Mouse (Mus musculus): ENCODE results near the gene Rrp1. TPM values are rescaled to one million over a fixed set of nuclear protein-coding genes. Genes with fewer than 3 reads are reported as not detected.
A peak's percentile ranks its signal among the peaks of the same experiment; 100 is the strongest.
"Not testable (repeated sequence)": the region's sequence is repeated elsewhere in the genome, so short reads cannot be mapped to it uniquely, and the experiment has no call there.

Rrp1 gene
- polyA plus RNA-seq, 1 experiment from 2014 or later: 259 TPM

DNA sequence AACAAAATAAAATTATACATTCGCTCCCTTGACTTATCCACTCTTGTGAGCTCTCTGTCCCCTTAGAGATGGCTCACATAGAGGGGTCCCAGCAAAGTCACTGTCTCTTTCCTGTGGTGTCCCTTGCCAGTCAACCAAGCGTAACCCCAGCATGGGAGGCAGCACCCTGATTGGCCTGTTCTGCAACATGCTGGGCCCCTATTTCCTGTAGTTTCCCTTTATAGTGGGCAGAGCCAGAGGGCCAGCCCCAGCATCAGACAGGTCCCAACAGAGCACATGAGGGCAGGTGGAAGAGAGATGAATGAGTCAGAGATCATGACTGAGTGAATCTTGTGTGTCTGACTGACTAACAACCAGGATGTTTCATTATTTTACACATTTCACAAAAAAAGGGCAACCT lies 8.1 kb upstream of the Rrp1 start:
- H3K27me3 ChIP-seq: no peaks in the 10 kb centered on the region
- no peak overlapping the region for H3K4me3 ChIP-seq
- no peak overlapping the region for H3K9ac ChIP-seq
- H3K27ac ChIP-seq: no peak overlapping the region
- ATAC-seq (ENCODE audit: insufficient number of reproducible peaks, low FRiP score, low TSS enrichment, low read depth): no peak
- peaks cover 5% of the 10 kb centered on the region for H3K4me1 ChIP-seq
- no peaks in the 10 kb centered on the region for H3K36me3 ChIP-seq
- no peak overlapping the region for H3K4me2 ChIP-seq
- WGBS: 78% methylated on average over 2 of the region's 2 CpGs
- no peaks in the 10 kb centered on the region for H3K9me3 ChIP-seq

DNA sequence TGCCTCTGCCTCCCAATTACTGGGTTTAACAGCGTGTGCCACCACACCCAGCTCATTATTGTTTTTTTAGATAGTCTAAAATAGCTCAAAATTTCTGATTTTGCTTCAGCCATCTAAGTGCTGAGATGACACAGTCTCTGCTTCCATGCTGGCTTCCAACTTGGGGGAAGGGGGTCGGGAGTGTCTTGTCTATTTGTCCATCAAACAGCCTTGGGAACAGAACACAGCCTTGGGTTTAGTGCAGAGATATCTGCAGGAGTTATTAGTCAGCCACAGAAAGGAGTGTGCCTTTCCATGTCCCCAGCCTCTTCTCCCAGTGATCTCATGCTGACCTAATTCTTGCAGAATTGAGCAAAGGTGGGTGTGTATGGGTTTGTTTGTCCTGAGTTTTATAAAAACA lies 5.9 kb upstream of the Rrp1 start:
- H3K4me3 ChIP-seq: no peak overlapping the region
- WGBS: 73% methylated on average over 2 of the region's 2 CpGs
- no peak overlapping the region for H3K9ac ChIP-seq
- no peak overlapping the region for H3K27ac ChIP-seq
- H3K9me3 ChIP-seq: no peaks in the 10 kb centered on the region
- 0 out of 2 replicates have a peak, but pooled peaks cover 3% of the 10 kb centered on the region for H3K36me3 ChIP-seq
- ATAC-seq (ENCODE audit: insufficient number of reproducible peaks, low FRiP score, low TSS enrichment, low read depth): no peak
- H3K27me3 ChIP-seq: no peaks in the 10 kb centered on the region
- no peak overlapping the region for H3K4me2 ChIP-seq
- H3K4me1 ChIP-seq: no peaks in the 10 kb centered on the region; the same call in 1 of the 2 replicates

DNA sequence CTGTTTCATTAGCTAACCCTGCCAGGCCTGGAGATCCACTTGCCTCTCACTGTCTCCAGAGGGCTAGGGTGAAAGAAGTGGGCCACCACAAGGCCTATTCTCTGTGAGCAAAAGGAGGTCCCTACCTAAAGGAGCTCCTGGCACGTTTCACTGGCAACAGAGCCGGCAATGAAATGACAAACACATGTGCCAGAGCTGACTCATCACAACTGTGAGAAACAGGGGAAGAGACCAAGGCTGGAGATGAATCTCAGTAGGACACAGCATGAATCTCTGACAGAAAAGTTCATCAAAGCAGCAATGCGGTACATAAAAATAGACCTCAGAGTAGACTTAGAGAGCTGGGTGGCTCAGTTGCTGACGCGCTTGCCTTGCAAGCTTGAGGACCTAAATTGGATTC lies 5.0 kb upstream of the Rrp1 start:
- Histone ChIP-seq H3K4me2 (no peak overlapping the region), H3K4me1 (peaks cover 6% of the 10 kb centered on the region), H3K4me3 (no peak overlapping the region), H3K27me3 (no peaks in the 10 kb centered on the region), H3K9ac (no peak overlapping the region), H3K27ac (no peak overlapping the region), H3K9me3 (no peaks in the 10 kb centered on the region), H3K36me3 (0 out of 2 replicates have a peak, but pooled peaks cover 3% of the 10 kb centered on the region)
- WGBS: 52% methylated on average over 5 of the region's 5 CpGs
- no peak for ATAC-seq (ENCODE audit: insufficient number of reproducible peaks, low FRiP score, low TSS enrichment, low read depth)

DNA sequence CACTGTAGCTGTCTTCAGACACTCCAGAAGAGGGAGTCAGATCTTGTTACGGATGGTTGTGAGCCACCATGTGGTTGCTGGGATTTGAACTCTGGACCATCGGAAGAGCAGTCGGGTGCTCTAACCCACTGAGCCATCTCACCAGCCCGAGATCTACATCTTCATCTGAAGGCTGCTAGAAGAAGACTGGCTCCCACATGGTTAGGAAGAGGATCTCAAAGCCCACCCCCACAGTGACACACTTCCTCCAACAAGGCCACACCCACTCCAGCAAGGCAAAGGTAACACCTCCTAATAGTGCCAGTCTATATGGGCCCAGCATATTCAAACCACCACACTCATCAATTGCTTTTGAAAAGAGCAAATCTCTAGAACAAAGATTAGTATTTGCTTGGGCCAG lies 2.1 kb upstream of the Rrp1 start:
- 89% methylated on average over 4 of the region's 4 CpGs for WGBS

DNA sequence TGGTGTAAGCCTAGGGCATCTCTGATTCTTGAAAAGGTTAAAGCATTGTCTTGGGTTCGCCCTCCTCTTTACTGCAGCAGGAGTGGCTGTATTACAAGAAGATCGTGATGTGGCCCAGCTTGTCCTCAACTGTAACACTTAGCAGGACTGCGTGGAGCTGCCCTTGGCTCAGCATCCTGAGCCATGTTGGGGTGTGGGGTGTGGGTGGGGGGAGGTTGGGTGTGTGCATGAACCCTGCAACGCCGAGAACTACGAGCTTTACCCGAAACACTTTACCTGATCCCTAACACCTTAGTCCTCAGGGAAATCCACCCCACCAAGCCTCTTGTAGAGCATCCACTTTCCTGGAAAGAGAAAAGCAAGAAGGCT lies 293 bp upstream of the Rrp1 start:
- 36% methylated on average over 7 of the region's 7 CpGs for WGBS
- peak; percentile 32 for ATAC-seq (ENCODE audit: insufficient number of reproducible peaks, low FRiP score, low TSS enrichment, low read depth)
- Histone ChIP-seq H3K4me1 (peaks cover 17% of the 10 kb centered on the region), H3K27me3 (no peaks in the 10 kb centered on the region), H3K9me3 (no peaks in the 10 kb centered on the region), H3K27ac (peak overlapping the region; percentile 91; the same call in 1 of the 2 replicates), H3K4me2 (peak overlapping the region; percentile 67), H3K9ac (peak overlapping the region; percentile 96; the same call in 1 of the 2 replicates), H3K36me3 (peaks cover 32% of the 10 kb centered on the region), H3K4me3 (peak overlapping the region; percentile 99)

More for the DNA sequence above, 2.1 kb upstream of the Rrp1 start:
- not testable (repeated sequence) for H3K9ac ChIP-seq; H3K27me3 ChIP-seq; H3K4me3 ChIP-seq; H3K27ac ChIP-seq; ATAC-seq (ENCODE audit: insufficient number of reproducible peaks, low FRiP score, low TSS enrichment, low read depth); H3K9me3 ChIP-seq; H3K4me2 ChIP-seq
- Histone ChIP-seq H3K36me3 (peaks cover 14% of the 10 kb centered on the region), H3K4me1 (peaks cover 17% of the 10 kb centered on the region)

DNA sequence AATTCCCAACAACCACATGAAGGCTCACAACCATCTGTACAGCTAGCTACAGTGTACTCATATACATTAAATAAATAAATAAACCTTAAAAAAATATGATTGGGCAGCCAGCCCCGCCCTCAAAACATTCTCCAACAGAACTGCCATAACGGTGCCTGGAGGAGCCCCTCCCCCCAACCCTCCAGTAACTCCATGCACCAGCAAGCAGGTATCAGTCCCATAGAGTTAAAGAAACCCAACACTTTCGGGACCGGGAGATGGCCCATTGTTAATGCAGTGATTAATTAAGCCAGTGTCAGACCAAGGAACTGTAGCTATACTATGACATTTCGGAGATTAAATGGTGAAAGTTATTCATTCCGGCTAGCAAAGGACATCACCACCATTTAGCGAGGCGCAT lies 992 bp downstream of the Rrp1 start:
- peak overlapping the region; percentile 91 for H3K27ac ChIP-seq
- peaks cover 17% of the 10 kb centered on the region for H3K4me1 ChIP-seq
- no peak for ATAC-seq (ENCODE audit: insufficient number of reproducible peaks, low FRiP score, low TSS enrichment, low read depth)

DNA sequence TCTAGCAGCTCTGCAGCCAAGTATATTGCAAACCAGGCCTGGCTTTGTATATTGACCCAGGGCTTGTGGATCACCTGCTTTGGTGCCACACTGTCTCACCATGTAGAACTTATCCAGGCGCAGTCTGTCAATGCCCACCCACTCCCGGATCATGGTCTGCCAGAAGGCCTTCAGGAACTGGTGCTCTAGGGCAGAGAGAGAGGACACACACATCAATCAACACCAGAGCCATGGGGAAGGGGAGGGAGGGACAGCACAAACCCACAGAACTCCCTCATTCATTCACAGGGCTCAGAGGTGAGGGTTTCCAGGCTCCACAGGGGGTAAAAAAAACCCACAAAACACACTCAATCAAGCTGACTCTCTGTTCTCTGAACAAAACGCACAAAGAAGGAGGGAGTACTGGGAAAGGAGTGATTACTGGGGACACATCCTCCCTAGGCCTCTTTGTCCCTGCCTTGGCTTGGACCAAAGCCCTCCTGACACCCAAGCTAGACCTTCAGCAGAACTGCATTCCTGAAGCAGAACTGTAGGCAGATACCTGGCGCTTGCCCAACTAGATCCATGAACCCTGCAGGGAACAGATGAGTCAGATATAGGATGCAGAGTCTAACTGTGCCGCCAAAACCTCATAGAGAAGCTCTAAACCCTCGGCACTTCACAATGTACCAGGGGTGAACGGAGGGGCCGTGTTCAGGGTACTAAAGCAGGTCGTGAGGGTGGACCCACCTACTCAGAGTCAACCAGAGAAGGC lies 3.6 kb downstream of the Rrp1 start:
- Histone ChIP-seq H3K4me2 (no peak overlapping the region), H3K9ac (no peak overlapping the region), H3K9me3 (no peaks in the 10 kb centered on the region), H3K27ac (no peak overlapping the region), H3K27me3 (no peaks in the 10 kb centered on the region), H3K4me1 (peaks cover 17% of the 10 kb centered on the region), H3K36me3 (peaks cover 64% of the 10 kb centered on the region), H3K4me3 (no peak overlapping the region)
- 81% methylated on average over 9 of the region's 9 CpGs for WGBS
- no peak for ATAC-seq (ENCODE audit: insufficient number of reproducible peaks, low FRiP score, low TSS enrichment, low read depth)

More for the DNA sequence above, 992 bp downstream of the Rrp1 start:
- WGBS: 13% methylated on average over 8 of the region's 8 CpGs
- Histone ChIP-seq H3K27me3 (no peaks in the 10 kb centered on the region), H3K4me2 (peak overlapping the region; percentile 67), H3K9me3 (no peaks in the 10 kb centered on the region), H3K36me3 (peaks cover 43% of the 10 kb centered on the region), H3K4me3 (peak overlapping the region; percentile 99), H3K9ac (peak overlapping the region; percentile 96)

DNA sequence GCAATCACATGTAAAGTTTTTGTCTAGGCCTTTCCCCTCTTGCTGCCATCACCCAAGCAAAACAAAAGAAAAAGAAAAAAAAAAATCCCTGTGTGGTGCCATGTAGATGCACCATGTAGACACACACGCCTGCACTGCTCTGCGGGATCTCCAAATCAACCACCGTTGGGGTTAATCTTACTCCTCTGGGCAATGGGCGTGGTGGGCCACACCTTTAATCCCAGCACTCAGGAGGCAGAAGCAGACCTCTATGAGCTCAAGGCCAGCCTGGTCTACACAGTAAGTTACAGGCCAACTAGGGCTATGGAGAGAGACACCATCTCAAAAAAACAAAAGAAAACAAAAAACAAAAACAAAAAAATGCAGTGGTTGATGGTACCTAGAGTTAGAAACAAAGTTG lies 5.7 kb downstream of the Rrp1 start:
- Histone ChIP-seq H3K36me3 (peaks cover 85% of the 10 kb centered on the region), H3K27ac (no peak overlapping the region), H3K27me3 (no peaks in the 10 kb centered on the region), H3K9me3 (no peaks in the 10 kb centered on the region), H3K9ac (0 out of 2 replicates have a peak overlapping the region, but pooled peaks have one; percentile 1), H3K4me2 (no peak overlapping the region), H3K4me1 (peaks cover 11% of the 10 kb centered on the region), H3K4me3 (no peak overlapping the region)
- 90% methylated on average over 4 of the region's 4 CpGs for WGBS
- ATAC-seq (ENCODE audit: insufficient number of reproducible peaks, low FRiP score, low TSS enrichment, low read depth): no peak

DNA sequence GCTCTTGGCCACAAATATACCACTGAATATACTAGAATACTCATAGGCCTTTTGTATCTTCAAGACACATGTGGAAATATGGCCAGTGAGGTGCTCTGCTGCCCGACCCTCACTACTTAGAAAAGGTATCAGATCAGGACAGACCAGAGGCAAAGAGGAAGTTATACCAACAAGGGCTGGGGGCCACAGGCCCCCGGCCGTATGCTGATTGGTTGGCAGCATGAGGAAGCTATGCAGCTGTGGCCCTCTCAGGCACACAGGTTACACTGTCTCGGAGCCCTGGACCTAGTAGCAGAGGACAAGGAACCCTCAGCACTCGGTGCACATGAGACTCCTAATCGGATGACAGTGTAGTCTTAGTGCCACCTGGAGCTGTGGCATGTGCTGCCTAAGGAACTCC lies 6.7 kb downstream of the Rrp1 start:
- Histone ChIP-seq H3K36me3 (peaks cover 95% of the 10 kb centered on the region), H3K9ac (no peak overlapping the region), H3K27me3 (no peaks in the 10 kb centered on the region), H3K27ac (no peak overlapping the region), H3K4me3 (no peak overlapping the region), H3K4me1 (peaks cover under 1% of the 10 kb centered on the region; the same call in 1 of the 2 replicates), H3K4me2 (no peak overlapping the region), H3K9me3 (no peaks in the 10 kb centered on the region)
- ATAC-seq (ENCODE audit: insufficient number of reproducible peaks, low FRiP score, low TSS enrichment, low read depth): no peak
- 90% methylated on average over 6 of the region's 6 CpGs for WGBS

DNA sequence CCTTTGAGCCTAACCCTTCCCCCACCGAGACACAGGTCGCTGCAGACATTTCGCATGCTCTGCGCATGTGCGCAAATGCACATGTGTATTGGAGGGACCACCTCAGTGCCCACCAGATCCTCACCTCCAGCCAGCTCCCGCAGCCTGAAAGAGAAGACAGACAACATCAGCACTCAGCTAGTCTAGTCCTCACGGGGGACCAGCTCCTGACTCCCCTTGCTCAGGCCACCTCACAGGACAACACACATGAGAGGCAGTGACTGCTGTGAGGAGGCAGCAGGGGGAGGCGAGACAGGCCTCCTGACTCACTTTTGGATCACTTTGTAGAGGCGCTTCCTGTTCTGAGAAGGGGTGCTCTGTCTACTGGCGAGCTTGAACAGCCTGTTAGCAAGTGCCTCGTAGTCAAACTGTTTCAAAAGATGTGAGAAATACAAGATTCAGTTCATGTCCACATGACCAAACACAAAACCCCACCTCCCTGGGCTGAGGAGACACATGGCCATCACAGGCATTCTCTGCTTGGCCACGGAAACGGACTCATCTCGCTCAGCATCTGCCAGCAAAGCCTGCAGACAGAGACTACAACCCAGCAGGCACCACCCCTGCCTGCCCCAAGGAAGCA lies 10.4 kb downstream of the Rrp1 start:
- 92% methylated on average over 14 of the region's 14 CpGs for WGBS
- Histone ChIP-seq H3K9me3 (no peaks in the 10 kb centered on the region), H3K9ac (no peak overlapping the region), H3K27ac (no peak overlapping the region), H3K4me2 (no peak overlapping the region), H3K4me1 (no peaks in the 10 kb centered on the region), H3K36me3 (peaks cover 77% of the 10 kb centered on the region), H3K4me3 (no peak overlapping the region), H3K27me3 (no peaks in the 10 kb centered on the region)
- no peak for ATAC-seq (ENCODE audit: insufficient number of reproducible peaks, low FRiP score, low TSS enrichment, low read depth)

DNA sequence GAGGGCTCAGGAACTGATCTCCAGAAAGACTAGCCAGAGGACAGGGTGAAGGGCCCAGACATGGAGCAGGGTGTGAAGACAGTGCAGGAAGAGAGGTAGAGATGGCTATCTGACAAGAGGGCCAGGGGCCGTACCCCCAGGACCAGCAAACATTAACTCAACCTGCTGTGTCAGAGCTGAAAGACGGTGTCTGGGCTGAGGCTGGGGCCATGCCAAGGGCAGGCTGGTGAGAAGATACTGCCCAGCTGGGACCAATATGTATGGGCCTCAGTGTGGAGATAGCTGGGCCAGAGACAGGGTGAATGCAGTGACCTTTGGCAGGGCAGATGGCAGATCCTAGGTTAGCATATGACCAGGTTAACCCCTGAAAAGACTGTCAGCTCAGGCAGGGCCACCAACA lies 11.7 kb downstream of the Rrp1 start:
- 85% methylated on average over 2 of the region's 2 CpGs for WGBS
- ATAC-seq (ENCODE audit: insufficient number of reproducible peaks, low FRiP score, low TSS enrichment, low read depth): no peak
- peaks cover 64% of the 10 kb centered on the region for H3K36me3 ChIP-seq

DNA sequence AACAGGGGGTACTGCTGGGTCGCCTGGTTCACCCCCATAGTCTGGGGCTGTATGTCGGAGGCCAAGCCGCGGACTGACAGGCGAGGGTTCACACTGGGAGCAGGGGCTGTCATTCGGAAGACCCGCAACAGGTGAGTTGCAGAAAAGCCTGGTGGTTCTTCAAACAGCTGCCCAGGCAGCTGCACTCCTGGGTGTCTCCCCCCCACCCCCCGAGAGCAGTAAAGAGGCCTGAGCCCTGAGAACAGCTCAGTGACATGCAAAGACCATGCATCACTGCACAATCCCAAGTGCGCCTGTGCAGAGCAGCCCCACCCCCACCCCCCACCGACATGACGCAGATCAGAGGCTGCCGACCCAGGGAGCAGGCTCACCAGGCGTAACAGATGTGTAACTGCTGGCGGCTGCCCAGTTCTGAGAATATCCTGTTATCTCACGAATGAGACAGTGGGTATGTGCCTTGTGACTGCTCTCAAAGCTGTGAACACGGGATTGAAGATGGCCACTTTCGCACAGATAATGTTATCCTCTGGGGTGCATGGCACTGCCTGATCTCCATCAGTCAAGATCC lies 13.7 kb downstream of the Rrp1 start:
- H3K4me2 ChIP-seq: no peak overlapping the region
- ATAC-seq (ENCODE audit: insufficient number of reproducible peaks, low FRiP score, low TSS enrichment, low read depth): peak; percentile 50; the same call in 1 of the 2 replicates
- H3K27me3 ChIP-seq: no peaks in the 10 kb centered on the region
- H3K9me3 ChIP-seq: no peaks in the 10 kb centered on the region
- peaks cover 47% of the 10 kb centered on the region for H3K36me3 ChIP-seq
- 44% methylated on average over 17 of the region's 17 CpGs for WGBS
- no peak overlapping the region for H3K4me3 ChIP-seq
- H3K27ac ChIP-seq: 0 out of 2 replicates have a peak overlapping the region, but pooled peaks have one; percentile 0
- H3K9ac ChIP-seq: 0 out of 2 replicates have a peak overlapping the region, but pooled peaks have one; percentile 2
- H3K4me1 ChIP-seq: peaks cover 6% of the 10 kb centered on the region

More for the DNA sequence above, 11.7 kb downstream of the Rrp1 start:
- H3K27me3 ChIP-seq: no peaks in the 10 kb centered on the region
- no peak overlapping the region for H3K4me2 ChIP-seq
- H3K4me1 ChIP-seq: peaks cover 5% of the 10 kb centered on the region
- H3K9me3 ChIP-seq: no peaks in the 10 kb centered on the region
- no peak overlapping the region for H3K27ac ChIP-seq
- H3K4me3 ChIP-seq: no peak overlapping the region
- no peak overlapping the region for H3K9ac ChIP-seq

All from limb, embryonic 15.5 days (tissue).